Mouse (Mus musculus): Measurements from ENCODE around the gene Amt. TPM values are rescaled to one million over a fixed set of nuclear protein-coding genes. Genes with fewer than 3 reads are reported as not detected.
A peak's percentile ranks its signal among the peaks of the same experiment; 100 is the strongest.
"Not testable (repeated sequence)": the region's sequence is repeated elsewhere in the genome, so short reads cannot be mapped to it uniquely, and the experiment has no call there.

Amt gene
- polyA plus RNA-seq, 1 experiment from 2014 or later = 13.5 TPM

DNA sequence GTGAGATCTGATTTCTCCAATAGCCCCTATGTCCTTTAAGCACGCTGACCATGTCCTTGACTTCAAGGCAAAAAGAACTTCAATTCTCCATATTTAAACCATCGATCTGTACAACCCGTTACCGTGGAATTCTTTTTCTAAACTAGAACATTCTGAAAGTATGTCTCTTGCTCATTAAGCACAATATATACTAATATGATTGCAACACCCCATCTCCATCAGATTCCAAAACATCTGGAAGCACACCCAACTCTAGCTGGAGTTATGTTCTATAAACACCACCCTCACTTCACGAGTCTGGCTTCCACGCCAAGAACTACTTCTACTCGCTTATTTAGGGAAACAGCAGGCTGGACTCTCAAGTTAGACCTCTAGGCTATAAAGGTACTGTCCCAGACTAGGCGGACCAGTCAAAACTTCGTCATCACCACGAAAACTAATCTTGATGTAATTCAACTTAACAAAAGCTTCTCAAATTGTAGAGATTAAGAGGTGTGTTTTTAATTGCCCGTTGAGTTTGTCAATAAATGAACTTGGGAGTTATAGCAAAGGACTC, 34.1 kb upstream of the Amt start:
- Histone ChIP-seq H3K27me3 (ENCODE audit: insufficient read depth, low read length) (no peaks in the 10 kb centered on the region), H3K9me3 (ENCODE audit: low read length) (no peaks in the 10 kb centered on the region), H3K9ac (replicated peaks) (peak overlapping the region; percentile 82), H3K4me2 (ENCODE audit: low read depth, low read length) (peak overlapping the region; percentile 98), H3K4me3 (ENCODE audit: low read depth, low read length) (peak overlapping the region; percentile 82), H3K27ac (ENCODE audit: low read depth) (peak overlapping the region; percentile 89), H3K4me1 (ENCODE audit: insufficient read depth) (peaks cover 15% of the 10 kb centered on the region), H3K36me3 (replicated peaks; ENCODE audit: insufficient read depth, low read length) (no peaks in the 10 kb centered on the region)
- WGBS (ENCODE audit: insufficient replicate concordance) = 54% methylated on average over 11 of the region's 11 CpGs
- no peak for DNase-seq
- TF ChIP-seq EP300 (IDR thresholded peaks at IDR 0.05; ENCODE audit: low read depth) (no peak), CTCF (IDR thresholded peaks at IDR 0.05; ENCODE audit: low read depth) (no peak)
- ATAC-seq = no peak

DNA sequence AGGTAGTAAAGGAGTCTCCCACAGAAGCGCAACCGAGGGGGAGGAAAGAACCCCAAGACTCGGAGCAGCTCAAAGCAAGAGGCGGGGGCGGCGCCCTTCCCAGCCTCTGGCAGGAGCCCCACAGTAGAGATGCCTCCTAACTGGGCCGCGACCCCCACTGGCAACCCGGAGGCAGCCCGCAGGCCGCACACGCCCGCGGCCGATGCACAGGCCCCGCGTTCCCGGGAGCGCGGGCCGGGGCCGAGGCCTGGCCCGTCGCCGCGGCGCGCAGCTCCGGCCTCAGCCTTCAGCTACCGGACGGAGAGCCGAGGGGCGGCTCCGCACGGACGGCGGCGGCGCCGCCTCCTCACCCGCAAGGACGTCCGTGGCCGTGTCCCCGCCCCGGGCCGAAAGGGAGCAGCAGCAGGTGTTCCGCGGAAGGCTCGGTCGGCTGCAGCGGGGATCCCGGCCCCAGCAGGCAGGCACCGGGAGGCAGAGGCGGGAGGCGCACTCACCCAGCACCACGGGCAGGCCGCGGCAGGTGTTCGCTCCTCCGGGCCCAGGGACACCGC, 33.4 kb upstream of the Amt start:
- H3K9me3 ChIP-seq (ENCODE audit: low read length) = no peaks in the 10 kb centered on the region
- WGBS (ENCODE audit: insufficient replicate concordance) = 2% methylated on average over 43 of the region's 62 CpGs

DNA sequence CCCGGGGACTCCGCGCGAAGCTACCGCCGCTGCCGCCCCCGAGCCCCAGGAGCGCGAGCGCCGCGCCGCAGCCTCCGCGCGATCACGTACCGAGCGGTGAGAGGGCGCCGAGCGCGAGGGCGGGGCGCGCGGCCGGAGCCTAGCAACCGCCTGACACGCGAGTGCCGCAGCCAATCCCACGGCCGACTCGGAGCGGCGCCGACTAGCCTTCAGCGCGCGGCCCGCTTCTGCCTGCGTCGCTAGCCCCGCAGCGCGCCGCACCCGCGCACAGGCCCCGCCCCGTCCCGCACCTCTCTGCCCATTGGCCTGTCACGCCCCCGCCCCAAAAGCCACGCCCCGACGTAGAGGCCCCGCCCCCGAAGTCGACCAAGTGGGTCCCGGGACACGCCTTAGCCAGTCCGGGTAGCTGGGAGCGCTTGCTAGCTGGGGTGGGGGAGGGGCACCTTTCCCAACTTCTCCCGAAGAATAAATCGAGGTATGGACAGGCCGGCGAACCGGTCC, 32.9 kb upstream of the Amt start, which contains the start of gene Dag1:
TSS of gene Dag1 (minus strand) at position 269 of the 501 bp plus-strand sequence.
- Histone ChIP-seq H3K36me3 (replicated peaks; ENCODE audit: insufficient read depth, low read length) (no peaks in the 10 kb centered on the region), H3K4me2 (ENCODE audit: low read depth, low read length) (peak within 1 kb of the TSS; percentile 98), H3K27ac (ENCODE audit: low read depth) (peak within 1 kb of the TSS; percentile 89), H3K9me3 (ENCODE audit: low read length) (no peaks in the 10 kb centered on the region), H3K27me3 (ENCODE audit: insufficient read depth, low read length) (no peaks in the 10 kb centered on the region), H3K9ac (replicated peaks) (peak within 1 kb of the TSS; percentile 82), H3K4me1 (ENCODE audit: insufficient read depth) (peaks cover 17% of the 10 kb centered on the region), H3K4me3 (ENCODE audit: low read depth, low read length) (peak within 1 kb of the TSS; percentile 82)
- WGBS (ENCODE audit: insufficient replicate concordance) = 0% methylated on average over 51 of the region's 71 CpGs
- DNase-seq (peak; percentile 100), ATAC-seq (peak; percentile 96)
- TF ChIP-seq EP300 (IDR thresholded peaks at IDR 0.05; ENCODE audit: low read depth) = no peak
- TF ChIP-seq CTCF (IDR thresholded peaks at IDR 0.05; ENCODE audit: low read depth) = no peak

More for the DNA sequence above, 33.4 kb upstream of the Amt start:
- Histone ChIP-seq H3K4me2 (ENCODE audit: low read depth, low read length) (peak overlapping the region; percentile 98), H3K4me1 (ENCODE audit: insufficient read depth) (peaks cover 17% of the 10 kb centered on the region), H3K27me3 (ENCODE audit: insufficient read depth, low read length) (no peaks in the 10 kb centered on the region), H3K9ac (replicated peaks) (peak overlapping the region; percentile 82), H3K36me3 (replicated peaks; ENCODE audit: insufficient read depth, low read length) (no peaks in the 10 kb centered on the region), H3K4me3 (ENCODE audit: low read depth, low read length) (peak overlapping the region; percentile 82), H3K27ac (ENCODE audit: low read depth) (peak overlapping the region; percentile 89)
- DNase-seq (no peak), ATAC-seq (peak; percentile 60)
- TF ChIP-seq EP300 (IDR thresholded peaks at IDR 0.05; ENCODE audit: low read depth) (no peak), CTCF (IDR thresholded peaks at IDR 0.05; ENCODE audit: low read depth) (no peak)

DNA sequence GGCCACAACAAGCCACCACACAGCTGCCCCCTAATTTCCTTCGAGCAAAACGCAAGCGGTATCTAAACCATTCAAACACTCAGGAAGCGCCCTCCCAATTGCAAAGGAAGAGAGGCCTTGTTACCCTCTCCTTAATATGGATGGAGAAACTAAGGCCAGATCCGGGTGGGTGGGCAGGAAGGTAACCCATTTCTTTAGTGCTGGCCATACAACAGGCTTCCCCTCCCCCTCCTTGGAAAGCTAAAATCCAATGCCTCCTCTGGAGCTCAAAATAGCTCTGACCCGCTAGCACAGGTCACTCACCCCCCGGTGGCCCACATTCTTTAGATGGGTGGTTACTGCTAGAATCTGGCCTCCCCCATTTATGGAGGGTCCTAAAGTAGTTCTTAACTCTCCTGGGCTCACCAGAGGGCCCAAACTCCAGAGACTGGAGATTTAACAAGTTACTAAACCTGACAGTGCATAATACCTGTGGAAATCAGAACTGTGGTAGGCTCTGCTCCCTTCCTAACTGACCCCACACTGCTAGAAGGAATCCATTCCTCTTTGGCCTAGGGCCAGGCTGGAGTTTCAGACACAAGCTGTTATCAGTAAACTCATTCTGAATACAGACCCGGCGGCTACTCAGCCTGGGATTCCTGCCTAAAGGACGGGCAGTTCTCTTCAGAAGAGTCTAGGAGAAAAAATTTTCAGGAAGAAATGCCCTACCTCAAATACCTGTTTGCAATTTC, 32.3 kb upstream of the Amt start:
- Histone ChIP-seq H3K9ac (replicated peaks) (peak overlapping the region; percentile 82), H3K27ac (ENCODE audit: low read depth) (peak overlapping the region; percentile 89), H3K36me3 (replicated peaks; ENCODE audit: insufficient read depth, low read length) (no peaks in the 10 kb centered on the region), H3K27me3 (ENCODE audit: insufficient read depth, low read length) (no peaks in the 10 kb centered on the region), H3K4me2 (ENCODE audit: low read depth, low read length) (peak overlapping the region; percentile 98), H3K9me3 (ENCODE audit: low read length) (no peaks in the 10 kb centered on the region), H3K4me1 (ENCODE audit: insufficient read depth) (peaks cover 19% of the 10 kb centered on the region), H3K4me3 (ENCODE audit: low read depth, low read length) (peak overlapping the region; percentile 82)
- WGBS (ENCODE audit: insufficient replicate concordance) = 11% methylated on average over 10 of the region's 10 CpGs
- DNase-seq (peak; percentile 58), ATAC-seq (peak; percentile 30)
- TF ChIP-seq EP300 (IDR thresholded peaks at IDR 0.05; ENCODE audit: low read depth) (no peak), CTCF (IDR thresholded peaks at IDR 0.05; ENCODE audit: low read depth) (no peak)

DNA sequence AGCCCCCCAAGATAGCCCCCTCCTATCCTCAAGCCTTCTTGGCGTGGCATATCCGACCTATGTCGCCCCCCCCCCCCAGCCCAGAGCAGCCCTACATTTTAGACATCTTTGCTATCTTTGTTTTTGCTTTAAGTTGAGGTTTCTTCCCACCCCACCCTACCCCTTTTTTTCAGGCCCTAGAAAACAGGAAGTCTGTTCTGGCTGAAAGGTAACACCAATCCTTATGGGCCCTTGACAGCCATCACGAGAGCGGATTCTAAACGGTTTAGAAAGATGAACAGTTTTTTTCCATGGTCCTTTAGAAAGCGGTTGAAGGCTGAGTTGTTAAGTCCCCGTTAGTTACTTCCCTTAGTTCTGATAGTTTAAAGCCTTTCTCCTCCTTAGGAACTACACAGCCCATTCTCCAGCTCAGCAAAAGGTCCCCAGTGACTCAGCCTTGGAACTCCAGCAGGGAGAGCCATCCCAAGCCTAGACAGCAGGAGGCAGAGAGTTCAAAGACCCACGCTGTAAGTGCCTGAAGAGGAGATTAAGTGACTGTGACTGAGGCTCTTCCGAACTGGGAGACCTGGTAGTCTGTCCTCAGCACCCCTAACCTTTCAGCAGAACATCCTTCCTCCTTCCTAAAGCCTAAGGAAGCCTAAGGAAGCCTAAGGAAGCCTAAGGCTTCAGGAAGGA, 30.3 kb upstream of the Amt start:
- no peaks in the 10 kb centered on the region for H3K27me3 ChIP-seq (ENCODE audit: insufficient read depth, low read length)
- peaks cover 20% of the 10 kb centered on the region for H3K4me1 ChIP-seq (ENCODE audit: insufficient read depth)
- no peak overlapping the region for H3K27ac ChIP-seq (ENCODE audit: low read depth)
- TF ChIP-seq EP300 (IDR thresholded peaks at IDR 0.05; ENCODE audit: low read depth) (no peak), CTCF (IDR thresholded peaks at IDR 0.05; ENCODE audit: low read depth) (no peak)
- DNase-seq = no peak
- WGBS (ENCODE audit: insufficient replicate concordance) = 50% methylated on average over 10 of the region's 10 CpGs
- no peak for ATAC-seq
- no peak overlapping the region for H3K4me2 ChIP-seq (ENCODE audit: low read depth, low read length)
- H3K36me3 ChIP-seq (replicated peaks; ENCODE audit: insufficient read depth, low read length) = no peaks in the 10 kb centered on the region
- H3K9ac ChIP-seq (replicated peaks) = no peak overlapping the region
- no peak overlapping the region for H3K4me3 ChIP-seq (ENCODE audit: low read depth, low read length)
- no peaks in the 10 kb centered on the region for H3K9me3 ChIP-seq (ENCODE audit: low read length)

DNA sequence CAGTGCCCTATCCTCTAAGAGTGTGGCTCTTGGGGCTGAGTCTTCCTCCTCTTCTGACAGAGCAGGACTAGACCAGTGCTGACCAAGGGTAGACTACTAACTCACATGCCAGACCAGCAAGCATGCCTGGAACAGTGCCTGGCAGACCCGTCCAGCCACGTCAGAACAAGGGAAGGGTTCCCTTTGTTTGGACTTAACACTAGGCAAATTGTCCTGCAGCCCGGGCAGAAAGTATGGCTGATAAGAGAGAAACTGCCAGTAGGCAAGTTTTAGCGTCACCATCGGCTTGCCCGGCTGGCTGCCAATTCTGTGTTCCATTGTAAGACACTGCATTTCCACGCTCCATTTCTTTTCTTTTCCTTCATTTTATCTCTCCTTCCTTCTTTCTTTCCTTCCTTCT, 29.0 kb upstream of the Amt start:
- ATAC-seq (no peak), DNase-seq (no peak)
- TF ChIP-seq EP300 (IDR thresholded peaks at IDR 0.05; ENCODE audit: low read depth) = no peak
- no peak for TF ChIP-seq CTCF (IDR thresholded peaks at IDR 0.05; ENCODE audit: low read depth)
- Histone ChIP-seq H3K4me3 (ENCODE audit: low read depth, low read length) (no peak overlapping the region), H3K4me2 (ENCODE audit: low read depth, low read length) (no peak overlapping the region), H3K4me1 (ENCODE audit: insufficient read depth) (peaks cover 26% of the 10 kb centered on the region), H3K27ac (ENCODE audit: low read depth) (no peak overlapping the region), H3K36me3 (replicated peaks; ENCODE audit: insufficient read depth, low read length) (no peaks in the 10 kb centered on the region), H3K27me3 (ENCODE audit: insufficient read depth, low read length) (no peaks in the 10 kb centered on the region), H3K9ac (replicated peaks) (no peak overlapping the region), H3K9me3 (ENCODE audit: low read length) (no peaks in the 10 kb centered on the region)
- WGBS (ENCODE audit: insufficient replicate concordance) = 63% methylated on average over 7 of the region's 7 CpGs

DNA sequence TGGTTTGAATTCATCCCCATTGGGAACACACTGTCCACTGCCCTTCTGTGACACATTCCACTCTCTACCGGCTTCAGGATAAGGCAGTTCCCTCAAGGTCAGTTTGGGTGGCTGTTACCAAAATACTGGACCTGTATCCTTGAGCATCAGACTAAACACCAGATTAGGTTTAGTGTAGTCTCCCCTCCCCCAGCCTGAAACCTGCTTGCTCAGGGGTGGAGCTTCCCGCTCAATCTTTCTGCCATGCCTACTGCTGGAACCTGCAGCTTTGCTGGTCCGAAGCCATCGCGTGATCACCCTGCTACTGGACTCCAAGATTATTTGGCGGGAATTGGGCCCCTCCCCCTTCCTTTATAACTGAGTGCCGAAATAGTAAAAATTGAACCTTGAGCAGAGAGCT, 28.0 kb upstream of the Amt start:
- H3K4me1 ChIP-seq (ENCODE audit: insufficient read depth) = peaks cover 28% of the 10 kb centered on the region
- 75% methylated on average over 6 of the region's 7 CpGs for WGBS (ENCODE audit: insufficient replicate concordance)
- not testable (repeated sequence) for H3K4me3 ChIP-seq (ENCODE audit: low read depth, low read length); ATAC-seq; H3K9ac ChIP-seq (replicated peaks); H3K27ac ChIP-seq (ENCODE audit: low read depth); DNase-seq; H3K4me2 ChIP-seq (ENCODE audit: low read depth, low read length); H3K36me3 ChIP-seq (replicated peaks; ENCODE audit: insufficient read depth, low read length); H3K9me3 ChIP-seq (ENCODE audit: low read length); H3K27me3 ChIP-seq (ENCODE audit: insufficient read depth, low read length)
